Mouse (Mus musculus) midbrain, postnatal 0 days (tissue): Measurements from ENCODE around the gene Stra6l. TPM values are rescaled to one million over a fixed set of nuclear protein-coding genes. Genes with fewer than 3 reads are reported as not detected.

Source experiments
- ATAC-seq: fragments of 200-750 bp; cut with Nextera tagmentation; 2 replicates; pipeline ENCODE4 v1.8.0; 2017; ENCODE audit warnings: moderate number of reproducible peaks, mild to moderate bottlenecking, moderate TSS enrichment, moderate library complexity; ENCODE audit not compliant: low FRiP score
- DNase-seq: peaks from one replicate; pipeline ENCODE4 v3.0.0-alpha.2; 2015; ENCODE audit warnings: low spot score
- H3K27ac ChIP-seq: fragments of 300-500 bp; sonication (generic); 2 replicates; pipeline ENCODE4 v1.5.1; 2014; ENCODE audit warnings: low read depth, mild to moderate bottlenecking, low read length, mixed read lengths
- H3K27me3 ChIP-seq: fragments of 300-500 bp; sonication (generic); 2 replicates; pipeline ENCODE4 v1.6.1; 2014; ENCODE audit warnings: low read length, control low read depth, mixed read lengths; ENCODE audit not compliant: insufficient read depth
- H3K36me3 ChIP-seq: fragments of 300-500 bp; sonication (generic); 2 replicates; pipeline ENCODE4 v1.6.1; 2014; ENCODE audit warnings: low read length, control low read depth, mixed read lengths; ENCODE audit not compliant: insufficient read depth
- H3K4me1 ChIP-seq: fragments of 300-500 bp; sonication (generic); 2 replicates; pipeline ENCODE4 v1.6.1; 2014; ENCODE audit warnings: mild to moderate bottlenecking, control low read depth, antibody characterized with exemption, low read length, mixed read lengths; ENCODE audit not compliant: insufficient read depth
- H3K4me2 ChIP-seq: fragments of 300-500 bp; sonication (generic); 2 replicates; pipeline ENCODE4 v1.6.1; 2014; ENCODE audit warnings: low read depth, mild to moderate bottlenecking, low read length, mixed read lengths; ENCODE audit not compliant: poor library complexity, severe bottlenecking
- H3K4me3 ChIP-seq: fragments of 300-500 bp; sonication (generic); 2 replicates; pipeline ENCODE4 v1.5.1; 2014; ENCODE audit warnings: low read depth, mild to moderate bottlenecking, low read length, moderate library complexity
- H3K9ac ChIP-seq: fragments of 300-500 bp; sonication (generic); replicated peaks from 2 replicates; pipeline ENCODE4 v1.6.1; 2014; ENCODE audit warnings: mild to moderate bottlenecking, low read length, moderate library complexity, mixed read lengths; ENCODE audit not compliant: poor library complexity, severe bottlenecking
- H3K9me3 ChIP-seq: fragments of 300-500 bp; sonication (generic); 2 replicates; pipeline ENCODE4 v1.6.1; 2016; ENCODE audit warnings: low read length, control low read depth
- CTCF ChIP-seq: IDR thresholded peaks from 2 replicates; pipeline ENCODE4 v1.5.1; 2016; ENCODE audit warnings: antibody characterized with exemption, mild to moderate bottlenecking
- WGBS: fragments of 180-500 bp; shearing (Covaris S2); extraction: QIAGEN DNeasy Blood & Tissue Kit; methylation state at CpG from one replicate; pipeline ENCODE4 v1.1.7; 2014; 5-methylcytosine and 5-hydroxymethylcytosine counted together
- polyA plus RNA-seq: library from polyadenylated mRNA; unstranded; fragments of >200 nt; fragmentation: Nextera tagmentation; extraction: Ambion mirVana; gene quantifications from 2 replicates; pipeline ENCODE4 v1.2.1, GENCODE M21; 2015
- total RNA-seq: library from RNA; depleted of rRNA; stranded (reverse); fragments of >200 nt; gene quantifications from 2 replicates; pipeline ENCODE4 v1.2.3, GENCODE M21; 2014; rRNA removed

The Stra6l gene
- total and polyA plus RNA-seq, 2 experiments from 2014 or later, result 0.46 to 0.71 TPM

DNA sequence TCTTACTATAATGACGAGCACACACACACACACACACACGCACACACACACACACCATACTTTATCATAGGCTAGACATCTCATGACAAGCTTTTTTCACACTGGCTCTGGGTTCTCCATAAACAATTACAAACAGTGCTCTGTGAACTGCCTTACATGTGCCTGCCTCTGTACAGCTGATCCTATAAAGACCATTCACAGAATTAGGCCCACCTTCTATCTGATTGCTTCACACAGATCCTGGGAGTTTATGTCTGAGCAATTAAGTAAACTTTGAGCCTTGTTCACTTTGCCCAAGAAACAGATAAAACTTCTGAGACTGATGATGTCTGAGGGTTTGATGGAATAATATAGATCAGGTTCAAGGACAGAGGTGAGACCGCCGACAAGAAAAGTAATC, 63.4 kb downstream of the Stra6l start:
- H3K4me2 ChIP-seq, result no peak overlapping the region
- no peak for DNase-seq
- no peak for ATAC-seq

DNA sequence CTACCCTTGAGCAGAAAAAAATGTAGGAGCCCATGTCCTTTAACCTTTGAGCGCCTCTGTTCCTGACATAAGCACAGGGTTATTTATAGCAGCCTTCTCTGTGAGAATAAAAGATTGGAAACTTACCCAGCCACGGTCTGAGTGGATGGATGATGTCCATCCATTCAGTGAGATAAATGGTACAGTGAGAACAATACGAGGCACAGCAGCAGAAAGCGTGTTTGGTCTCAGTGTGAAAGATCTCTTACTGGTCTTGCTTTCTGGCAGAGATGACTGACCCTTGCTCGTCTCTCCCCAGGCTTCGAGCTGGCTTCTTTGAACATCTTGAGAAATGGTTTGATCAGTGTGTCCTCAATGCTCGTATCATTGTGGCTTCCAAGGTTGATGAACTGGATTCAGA, 68.6 kb downstream of the Stra6l start:
- Histone ChIP-seq H3K27me3 (no peaks in the 10 kb centered on the region), H3K4me2 (no peak overlapping the region), H3K36me3 (no peaks in the 10 kb centered on the region), H3K9ac (no peak overlapping the region), H3K4me1 (no peaks in the 10 kb centered on the region), H3K9me3 (no peaks in the 10 kb centered on the region), H3K4me3 (no peak overlapping the region), H3K27ac (no peak overlapping the region)
- 77% methylated on average over 7 of the region's 7 CpGs for WGBS
- no peak for TF ChIP-seq CTCF
- no peak for ATAC-seq
- DNase-seq, result no peak

More for the DNA sequence above, 63.4 kb downstream of the Stra6l start:
- TF ChIP-seq CTCF, result no peak
- Histone ChIP-seq H3K9ac (no peak overlapping the region), H3K4me3 (no peak overlapping the region), H3K4me1 (no peaks in the 10 kb centered on the region), H3K27me3 (no peaks in the 10 kb centered on the region), H3K36me3 (no peaks in the 10 kb centered on the region), H3K9me3 (no peaks in the 10 kb centered on the region), H3K27ac (no peak overlapping the region)
- 87% methylated on average over 4 of the region's 4 CpGs for WGBS

DNA sequence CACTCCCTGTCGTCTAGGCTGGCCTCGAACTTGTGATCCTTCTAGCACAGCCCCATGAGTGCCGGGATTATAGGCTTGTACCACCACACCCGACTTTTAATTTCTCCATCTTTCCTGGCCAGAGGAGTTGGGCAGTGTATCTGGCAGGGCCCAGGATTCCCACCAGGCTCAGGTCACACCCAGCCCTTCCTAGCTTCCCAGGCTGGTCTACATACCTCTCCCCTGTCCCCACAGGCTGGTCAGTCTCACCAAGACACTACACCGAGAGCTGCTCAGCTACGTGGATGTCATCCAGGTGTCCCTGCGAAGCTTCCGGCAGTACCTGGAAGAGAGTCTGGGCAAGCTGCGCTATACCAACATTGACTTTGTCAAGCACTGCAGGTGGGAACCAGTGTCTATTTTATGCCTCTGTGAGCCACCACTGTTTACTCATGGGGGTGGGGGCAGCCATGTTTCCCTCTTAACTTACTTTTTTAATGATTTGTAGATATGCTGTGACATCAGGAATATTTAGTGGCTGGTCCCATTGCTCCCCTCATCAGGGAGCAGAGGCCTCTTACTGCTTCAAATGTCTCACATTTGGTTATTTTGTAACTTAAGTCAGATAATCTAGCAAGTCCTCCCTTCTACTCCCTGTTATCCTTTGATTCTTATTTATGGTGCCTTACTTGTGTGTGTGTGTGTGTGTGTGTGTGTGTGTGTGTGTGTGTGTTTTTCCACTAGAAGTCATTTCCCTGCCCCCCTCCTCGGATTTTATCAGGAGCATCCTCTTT, 73.4 kb downstream of the Stra6l start:
- WGBS, result 88% methylated on average over 10 of the region's 10 CpGs
- no peak for TF ChIP-seq CTCF

DNA sequence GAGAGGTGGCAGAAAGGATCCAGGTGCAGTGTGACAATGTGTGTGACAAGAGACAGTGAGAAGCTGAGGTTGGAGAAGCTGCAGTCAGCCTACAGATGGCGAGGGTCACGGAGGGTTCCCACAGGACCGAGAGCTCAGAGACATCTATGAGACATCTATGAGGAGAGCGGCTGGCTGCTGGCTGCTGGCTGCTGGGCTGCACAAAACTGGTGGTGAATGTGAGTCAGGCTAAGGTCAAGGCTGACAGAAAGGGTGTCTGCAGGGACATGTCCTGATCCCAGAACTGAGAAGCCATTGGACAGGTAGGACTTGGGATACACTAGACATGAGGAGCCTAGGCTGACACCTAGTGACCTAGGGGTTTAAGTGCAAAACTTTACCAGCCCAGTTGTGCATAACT, 75.5 kb downstream of the Stra6l start:
- H3K4me1 ChIP-seq, result no peaks in the 10 kb centered on the region
- no peak overlapping the region for H3K9ac ChIP-seq
- H3K36me3 ChIP-seq, result no peaks in the 10 kb centered on the region
- 92% methylated on average over 4 of the region's 4 CpGs for WGBS
- no peak overlapping the region for H3K4me2 ChIP-seq
- no peak for ATAC-seq
- no peak for DNase-seq
- no peak for TF ChIP-seq CTCF
- H3K27ac ChIP-seq, result no peak overlapping the region
- H3K4me3 ChIP-seq, result no peak overlapping the region
- no peaks in the 10 kb centered on the region for H3K9me3 ChIP-seq
- H3K27me3 ChIP-seq, result no peaks in the 10 kb centered on the region

More for the DNA sequence above, 73.4 kb downstream of the Stra6l start:
- no peaks in the 10 kb centered on the region for H3K9me3 ChIP-seq
- H3K9ac ChIP-seq, result no peak overlapping the region
- no peaks in the 10 kb centered on the region for H3K36me3 ChIP-seq
- no peaks in the 10 kb centered on the region for H3K27me3 ChIP-seq
- no peak for DNase-seq
- no peak for ATAC-seq
- H3K27ac ChIP-seq, result no peak overlapping the region
- no peak overlapping the region for H3K4me3 ChIP-seq
- no peak overlapping the region for H3K4me2 ChIP-seq
- no peaks in the 10 kb centered on the region for H3K4me1 ChIP-seq

DNA sequence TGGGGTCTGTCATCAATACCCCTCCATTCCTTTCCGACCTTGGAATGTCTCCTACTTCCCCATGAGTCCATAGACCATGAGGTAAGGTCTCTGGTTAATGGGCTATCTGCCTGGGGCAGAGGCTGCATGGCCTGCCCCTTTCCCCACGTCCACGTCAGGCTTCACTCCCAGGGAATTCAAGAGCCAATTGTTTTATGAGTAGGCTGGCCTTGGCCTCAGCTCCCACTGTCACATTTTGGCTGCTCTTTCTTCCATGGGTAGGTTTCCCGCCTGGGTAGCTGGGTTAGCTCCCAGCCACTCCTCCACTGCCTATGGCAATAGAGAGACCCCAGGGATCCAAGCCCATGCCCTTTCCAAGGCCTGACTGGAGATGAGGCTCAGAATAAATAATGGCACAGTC, 80.1 kb downstream of the Stra6l start:
- WGBS, result 71% methylated on average over 4 of the region's 4 CpGs
- DNase-seq, result no peak
- no peak overlapping the region for H3K27ac ChIP-seq

More for the DNA sequence above, 80.1 kb downstream of the Stra6l start:
- no peak for TF ChIP-seq CTCF
- H3K4me3 ChIP-seq, result no peak overlapping the region
- H3K4me1 ChIP-seq, result no peaks in the 10 kb centered on the region
- no peak for ATAC-seq
- no peak overlapping the region for H3K9ac ChIP-seq
- no peaks in the 10 kb centered on the region for H3K27me3 ChIP-seq
- H3K9me3 ChIP-seq, result no peaks in the 10 kb centered on the region
- H3K4me2 ChIP-seq, result no peak overlapping the region
- H3K36me3 ChIP-seq, result no peaks in the 10 kb centered on the region

Other genes with a start within 250 kb of the Stra6l start
- 17.6 and 20.3 TPM in 2 replicates for gene Aldh1b1, start 49.6 kb upstream of the Stra6l start, total RNA-seq
- 22.6 and 23.6 TPM in 2 replicates for gene Aldh1b1, start 49.6 kb upstream of the Stra6l start, polyA plus RNA-seq
- gene Igfbpl1, start 21.7 kb upstream of the Stra6l start, total RNA-seq, result 36.5 and 51.6 TPM in 2 replicates
- gene Igfbpl1, start 21.7 kb upstream of the Stra6l start, polyA plus RNA-seq, result 8.5 and 10.3 TPM in 2 replicates
- 0.27 and 0.52 TPM in 2 replicates for gene Ccdc180, start 41.6 kb downstream of the Stra6l start, total RNA-seq
- 0.27 and 0.48 TPM in 2 replicates for gene Ccdc180, start 41.6 kb downstream of the Stra6l start, polyA plus RNA-seq
- 28.0 and 35.3 TPM in 2 replicates for gene Tdrd7, start 116.7 kb downstream of the Stra6l start, total RNA-seq
- 21.4 and 24.1 TPM in 2 replicates for gene Tdrd7, start 116.7 kb downstream of the Stra6l start, polyA plus RNA-seq
- 0.42 and 0.55 TPM in 2 replicates for gene Tmod1, start 190.3 kb downstream of the Stra6l start, total RNA-seq
- 0.75 and 1.0 TPM in 2 replicates for gene Tmod1, start 190.3 kb downstream of the Stra6l start, polyA plus RNA-seq